Mouse (Mus musculus): ENCODE data around the gene Unc13a. TPM values are rescaled to one million over a fixed set of nuclear protein-coding genes. Genes with fewer than 3 reads are reported as not detected.

The Unc13a gene
- total RNA-seq, 2 experiments from 2014 or later: 268 to 288 TPM

- DNase-seq: no peak
Measured at GRCm38 (mm10) chr8:71686143-71686734, 14.7 kb upstream of the Unc13a start.

DNA sequence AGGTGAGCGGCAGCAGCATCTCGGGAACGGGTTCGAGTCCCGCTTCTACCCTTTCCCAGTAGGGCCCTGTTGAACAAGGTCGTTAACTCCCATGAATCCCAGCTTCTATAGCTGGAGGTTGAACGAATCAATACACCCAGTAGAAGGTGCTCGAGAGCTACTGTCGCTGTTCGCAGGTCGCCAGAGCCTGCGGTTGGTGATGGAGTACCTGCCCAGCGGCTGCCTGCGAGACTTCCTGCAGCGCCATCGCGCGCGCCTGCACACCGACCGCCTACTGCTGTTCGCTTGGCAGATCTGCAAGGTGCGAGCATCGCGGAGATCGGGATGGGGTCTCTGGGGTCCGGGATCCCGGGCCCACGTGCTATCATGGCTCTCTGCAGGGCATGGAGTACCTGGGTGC is 14.0 kb upstream of the Unc13a start:
- DNase-seq: no peak

- no peak for DNase-seq
Measured at GRCm38 (mm10) chr8:71684701-71685100, 13.1 kb upstream of the Unc13a start.

GRCm38 (mm10) chr8:71682832-71683231 is 11.3 kb upstream of the Unc13a start:
- no peak for DNase-seq

GRCm38 (mm10) chr8:71681369-71681915 is 9.9 kb upstream of the Unc13a start:
- DNase-seq: no peak

DNA sequence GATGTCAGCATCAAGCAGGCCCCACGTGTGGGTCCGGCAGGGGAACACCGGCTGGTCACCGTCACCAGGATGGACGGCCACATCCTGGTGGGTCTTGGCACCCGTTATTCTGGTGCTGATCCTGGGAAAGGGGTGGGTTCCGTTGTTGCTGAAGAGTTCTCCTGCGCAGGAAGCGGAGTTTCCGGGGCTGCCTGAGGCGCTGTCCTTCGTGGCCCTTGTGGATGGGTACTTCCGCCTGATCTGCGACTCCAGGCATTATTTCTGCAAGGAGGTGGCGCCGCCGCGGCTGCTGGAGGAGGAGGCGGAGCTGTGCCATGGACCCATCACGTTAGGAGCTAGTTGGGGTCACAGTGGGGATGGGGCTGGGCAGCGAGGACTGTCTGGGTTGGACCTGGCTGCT is 8.9 kb upstream of the Unc13a start:
- DNase-seq: no peak

- no peak for DNase-seq
Measured at GRCm38 (mm10) chr8:71679550-71680168, 8.1 kb upstream of the Unc13a start.

- no peak for DNase-seq
Measured at GRCm38 (mm10) chr8:71679116-71679515, 7.6 kb upstream of the Unc13a start.

GRCm38 (mm10) chr8:71678216-71678615 is 6.7 kb upstream of the Unc13a start:
- DNase-seq: no peak

DNA sequence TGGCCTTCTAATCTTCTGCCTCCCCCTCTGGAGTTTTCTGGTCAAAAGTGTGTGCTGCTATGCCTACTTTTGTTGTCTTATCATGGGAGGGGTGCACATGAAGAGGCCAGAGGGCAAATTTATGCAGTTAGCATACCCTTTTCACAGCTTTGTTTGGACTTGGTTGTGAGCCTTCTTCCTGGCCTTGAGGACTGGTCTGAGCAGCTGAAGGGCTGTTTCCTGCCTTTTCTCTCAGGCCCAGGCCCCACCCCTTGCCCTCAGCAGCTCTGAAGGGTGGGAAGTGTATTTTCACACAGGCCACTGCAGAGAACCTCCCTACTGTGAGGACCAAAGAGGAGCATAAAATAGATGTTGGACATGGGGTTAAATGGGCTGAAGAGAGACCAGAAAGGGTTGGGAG is 6.0 kb upstream of the Unc13a start:
- DNase-seq: no peak

DNA sequence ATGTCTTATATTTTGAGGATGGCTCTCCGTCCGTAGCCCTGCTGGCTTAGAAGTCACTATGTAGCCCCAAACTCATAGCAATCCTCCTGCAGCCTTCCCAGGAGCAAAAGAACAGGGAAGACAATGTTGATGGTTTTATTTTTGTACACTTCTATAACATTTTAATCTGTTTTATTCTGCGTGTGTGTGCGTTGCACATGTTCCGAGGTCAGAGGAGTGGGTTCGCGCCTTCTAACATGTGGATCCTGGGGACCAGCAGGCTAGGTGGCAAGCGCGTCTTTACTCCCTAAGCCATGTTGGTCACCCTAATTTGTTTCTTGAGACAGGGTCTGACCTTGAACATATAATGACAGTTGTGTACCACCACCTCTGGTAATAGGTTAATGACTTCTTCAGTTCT is 5.2 kb upstream of the Unc13a start:
- no peak for DNase-seq

DNA sequence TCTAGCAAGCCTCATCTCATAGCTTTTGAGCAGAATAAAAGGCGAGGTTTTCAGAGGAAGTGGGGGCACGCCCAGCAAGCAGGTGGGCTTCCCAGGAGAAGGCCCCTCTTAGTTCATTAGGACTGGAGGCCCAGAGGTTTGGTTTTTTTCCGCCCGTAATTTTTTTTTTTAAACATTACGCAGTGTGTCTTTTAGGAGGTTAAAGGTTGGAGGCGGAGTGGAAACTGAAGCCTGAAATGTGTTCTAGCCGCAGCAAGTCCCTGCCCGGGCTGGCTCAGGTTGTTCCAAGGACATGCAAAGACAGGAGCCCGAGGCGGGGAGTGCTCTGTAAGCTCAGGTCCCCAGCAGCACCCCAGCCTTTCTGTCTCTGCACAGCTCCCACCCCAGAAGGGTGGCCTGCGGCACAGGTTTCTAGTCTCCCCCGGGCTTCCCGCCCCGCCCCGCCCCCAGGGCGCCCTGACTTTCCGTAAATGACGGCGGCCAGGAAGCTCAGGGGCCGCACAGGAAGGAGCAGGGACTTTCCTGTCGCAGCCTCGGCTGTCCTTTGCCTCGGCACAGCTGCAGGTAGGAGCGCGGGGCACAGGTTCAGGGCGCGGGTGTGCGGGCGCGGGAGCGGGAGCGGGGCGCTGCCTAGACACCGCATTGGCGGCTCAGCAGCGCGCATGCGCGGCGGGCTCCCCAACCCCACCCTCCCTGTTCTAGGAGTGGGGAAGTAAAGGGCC is 4.6 kb upstream of the Unc13a start, which contains the start of gene Jak3:
Gene Jak3 (plus strand): TSS at position 277 of the 722 bp plus-strand sequence.
- DNase-seq: peak; percentile 49 to 57

- DNase-seq: no peak
Measured at GRCm38 (mm10) chr8:71675456-71676019, 4.0 kb upstream of the Unc13a start.

- no peak for DNase-seq
Measured at GRCm38 (mm10) chr8:71674071-71674470, 2.5 kb upstream of the Unc13a start.

DNA sequence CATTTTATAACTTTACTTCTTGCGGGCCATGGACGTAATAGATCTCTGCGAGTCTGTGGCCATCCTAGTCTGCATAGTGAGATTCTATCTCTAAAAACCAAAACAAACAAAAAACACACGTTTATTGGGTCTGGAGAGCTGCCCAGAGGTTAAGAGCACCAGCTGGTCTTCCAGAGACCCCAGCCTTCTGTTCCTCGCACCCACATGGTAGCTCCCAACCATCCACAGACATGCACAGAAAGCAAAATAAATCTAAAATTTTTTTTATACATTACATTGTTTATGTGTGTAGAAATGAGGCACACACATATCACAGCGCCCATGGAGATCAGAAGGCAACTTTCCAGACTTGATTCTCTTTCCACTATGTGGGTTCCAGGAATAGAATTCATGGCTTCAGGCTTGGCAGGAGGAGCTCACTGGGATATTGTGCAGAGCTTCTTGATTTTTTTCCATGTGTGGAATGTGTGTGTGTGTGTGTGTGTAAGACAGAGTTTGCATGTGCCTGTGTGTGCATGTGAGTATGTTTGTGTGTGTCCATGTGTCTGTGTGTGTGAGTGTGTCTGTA is 695 bp upstream of the Unc13a start:
- DNase-seq: no peak

DNA sequence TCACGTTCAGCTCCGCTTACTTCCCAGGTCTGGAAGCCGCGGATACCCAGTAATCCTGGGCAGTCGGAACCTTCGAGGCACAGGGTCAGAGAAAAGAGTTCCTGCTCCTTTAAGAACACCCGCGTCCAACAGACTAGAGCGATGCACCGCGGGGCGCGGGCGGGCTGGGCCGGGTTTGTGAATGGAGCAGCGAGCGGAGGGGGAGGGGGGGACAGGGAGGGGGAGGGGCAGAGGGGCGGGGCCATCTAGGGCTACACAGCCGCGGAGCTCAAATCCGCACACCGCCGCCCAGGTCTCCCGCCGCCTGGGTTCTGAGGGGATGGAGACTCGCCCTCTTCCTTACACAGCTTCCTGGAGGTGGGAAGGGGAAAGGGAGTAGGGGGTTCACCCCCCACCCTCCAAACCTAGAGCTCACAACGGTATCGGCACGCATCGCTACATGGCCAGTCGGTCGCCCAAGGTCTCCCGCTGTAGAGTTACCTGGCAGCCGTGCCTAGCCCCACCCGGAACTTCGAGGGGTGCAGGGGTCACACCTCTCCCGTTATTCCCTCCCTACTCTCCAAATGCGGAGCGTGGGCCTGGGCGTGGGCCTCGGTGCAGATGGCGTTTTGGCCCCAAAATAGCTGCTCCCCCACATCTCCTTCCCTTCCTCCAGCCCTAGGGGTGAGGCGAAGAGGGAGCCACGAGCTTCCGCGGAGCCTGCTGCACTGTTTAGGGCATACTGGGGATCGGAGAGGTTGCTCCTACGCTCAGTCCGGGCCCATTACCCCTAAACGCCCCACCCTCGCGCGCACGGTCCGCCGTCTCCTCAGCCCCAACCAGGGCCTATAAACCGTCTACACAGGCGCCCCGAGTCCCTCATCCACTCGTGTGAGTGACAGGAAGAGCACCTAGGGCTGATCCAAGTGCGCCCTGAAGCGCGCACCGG is 672 bp downstream of the Unc13a start:
- DNase-seq: peak; percentile 72 to 76

DNA sequence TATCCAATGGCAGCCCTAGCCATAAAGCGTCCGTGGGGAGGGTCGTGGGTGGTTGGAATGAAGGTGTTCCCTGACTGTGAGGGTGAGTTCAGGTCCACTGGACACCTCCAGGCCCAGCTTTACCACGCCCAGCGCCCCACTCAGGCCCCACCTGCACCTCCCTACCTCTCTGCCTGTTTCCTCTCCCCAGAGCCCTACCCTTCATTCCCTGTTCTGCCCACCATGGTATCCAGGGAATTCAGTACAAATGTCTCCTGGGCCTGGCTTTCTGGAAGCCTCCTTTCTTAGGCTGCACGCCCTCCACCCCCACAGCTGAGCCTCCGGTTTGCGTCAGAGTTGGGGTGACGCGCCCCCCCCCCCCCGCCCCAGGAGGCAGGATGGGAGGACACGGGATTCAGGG is 1.4 kb downstream of the Unc13a start:
- no peak for DNase-seq

DNA sequence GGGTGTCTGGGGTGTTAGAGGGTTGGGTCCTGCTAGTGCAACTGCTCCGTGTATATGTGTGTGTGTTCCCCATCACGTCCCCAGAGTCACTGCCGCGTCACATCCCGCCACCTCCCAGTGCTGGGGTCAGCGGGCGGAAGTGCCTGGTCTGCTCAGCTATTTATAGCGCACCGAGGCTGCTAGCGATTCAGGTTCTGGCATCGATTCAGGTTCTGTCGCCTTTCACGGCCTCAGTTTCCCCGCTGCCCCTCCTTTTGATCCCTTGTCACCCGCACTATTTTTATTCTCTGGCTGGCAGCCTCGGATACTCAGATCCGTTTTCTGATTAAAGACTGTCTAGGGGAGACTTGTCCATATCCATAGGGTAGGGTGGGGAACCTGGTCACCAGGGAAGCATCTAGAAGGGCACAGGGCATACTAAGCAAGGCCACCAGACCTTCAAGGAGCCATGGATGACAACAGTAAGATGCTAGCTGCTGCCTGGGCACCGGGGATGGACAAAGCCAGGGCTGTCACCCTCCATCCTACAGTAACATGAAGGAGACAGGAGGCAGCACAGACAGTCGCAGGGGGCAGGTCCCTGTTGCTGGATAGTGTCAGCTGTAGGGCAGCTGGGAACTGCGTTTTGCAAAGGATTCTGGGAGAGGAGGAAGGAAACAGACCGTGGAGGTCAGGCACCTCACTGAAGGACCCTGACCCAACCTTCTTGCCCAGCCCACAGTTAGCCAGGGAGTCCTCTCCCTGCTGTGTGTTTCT is 3.2 kb downstream of the Unc13a start:
- no peak for DNase-seq

DNA sequence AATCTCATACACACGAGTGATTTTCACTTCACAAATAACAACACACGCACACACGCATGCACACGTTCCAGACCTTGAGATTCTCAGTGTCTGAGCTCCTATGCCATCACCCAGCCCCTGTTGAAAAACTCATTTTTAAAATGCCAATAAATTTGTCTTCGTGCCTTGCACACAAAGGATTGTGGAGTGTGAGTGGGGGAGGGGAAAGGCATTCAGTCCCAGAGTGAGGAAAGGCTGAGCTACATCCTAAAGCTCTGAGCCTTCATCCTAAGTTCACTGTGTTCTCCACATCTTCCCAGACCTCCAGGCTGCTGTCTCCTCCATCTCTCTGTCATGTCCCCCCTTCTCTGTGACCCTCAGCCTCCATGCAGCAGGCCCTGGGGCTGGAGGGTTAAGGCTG is 4.3 kb downstream of the Unc13a start:
- no peak for DNase-seq

DNA sequence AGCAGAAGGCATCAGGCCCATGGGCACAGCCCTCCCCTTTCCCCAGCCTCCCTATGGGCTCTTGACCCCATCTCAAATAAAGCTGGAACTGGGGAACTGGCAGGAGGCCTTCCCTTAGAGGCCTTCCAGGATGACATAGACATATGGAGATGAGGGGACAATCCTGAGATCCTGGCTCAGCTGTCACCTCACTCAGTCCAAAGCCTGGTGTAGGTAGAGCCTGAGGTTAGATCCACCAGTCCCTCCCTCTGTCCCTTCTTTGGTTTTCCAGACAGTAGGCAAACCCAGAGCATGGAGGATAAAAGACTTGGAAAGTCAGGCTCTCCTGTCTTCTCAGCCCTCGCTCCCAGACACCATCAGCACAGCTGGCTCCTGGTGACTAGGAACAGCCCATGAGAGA is 4.7 kb downstream of the Unc13a start:
- DNase-seq: no peak
